Mouse (Mus musculus) spleen, postnatal 36 days (tissue): ENCODE results near the gene Ahnak.
"Not testable (repeated sequence)": the region's sequence is repeated elsewhere in the genome, so short reads cannot be mapped to it uniquely, and the experiment has no call there.

ENCODE experiments used
- DNase-seq, 2 experiments: peaks; one replicate each; pipeline ENCODE4 v3.0.0; 2022; ENCODE audit warnings: low spot score in 2 of 2, mixed read lengths in 1 of 2

The Ahnak gene

GRCm38 (mm10) chr19:9040649-9041048, 51.6 kb downstream of the Ahnak start:
- no peak for DNase-seq

GRCm38 (mm10) chr19:9041074-9041473, 52.0 kb downstream of the Ahnak start:
- DNase-seq: peak; percentile 65 to 75

- no peak for DNase-seq
These were observed 54.0 kb downstream of the Ahnak start for GRCm38 (mm10) chr19:9043123-9043522.

- no peak for DNase-seq
These were observed 55.2 kb downstream of the Ahnak start for GRCm38 (mm10) chr19:9044291-9044690.

GRCm38 (mm10) chr19:9047207-9047945, 58.3 kb downstream of the Ahnak start:
- DNase-seq: no peak

GRCm38 (mm10) chr19:9047946-9048387, 58.9 kb downstream of the Ahnak start:
- no peak for DNase-seq

GRCm38 (mm10) chr19:9048981-9049687, 60.0 kb downstream of the Ahnak start:
- no peak for DNase-seq

GRCm38 (mm10) chr19:9050294-9051229, 61.5 kb downstream of the Ahnak start:
- DNase-seq: no peak

GRCm38 (mm10) chr19:9051985-9052384, 62.9 kb downstream of the Ahnak start:
- not testable (repeated sequence) for DNase-seq

GRCm38 (mm10) chr19:9052803-9053431, 63.8 kb downstream of the Ahnak start:
- DNase-seq: peak in 1 of 2 experiments; percentile 38

- DNase-seq: peak; percentile 64 to 73
These were observed 66.1 kb downstream of the Ahnak start for GRCm38 (mm10) chr19:9055153-9055552.

- DNase-seq: no peak
These were observed 66.7 kb downstream of the Ahnak start for GRCm38 (mm10) chr19:9055703-9056355.

- no peak for DNase-seq
These were observed 68.6 kb downstream of the Ahnak start for GRCm38 (mm10) chr19:9057679-9058078.

GRCm38 (mm10) chr19:9058331-9058884, 69.3 kb downstream of the Ahnak start:
- no peak for DNase-seq

GRCm38 (mm10) chr19:9058944-9059343, 69.9 kb downstream of the Ahnak start:
- DNase-seq: no peak

GRCm38 (mm10) chr19:9059391-9059790, 70.3 kb downstream of the Ahnak start:
- no peak for DNase-seq

- DNase-seq: no peak
These were observed 71.0 kb downstream of the Ahnak start for GRCm38 (mm10) chr19:9060103-9060502.

GRCm38 (mm10) chr19:9061221-9061893, 72.3 kb downstream of the Ahnak start:
- DNase-seq: no peak

- no peak for DNase-seq
These were observed 73.7 kb downstream of the Ahnak start for GRCm38 (mm10) chr19:9062822-9063221.

GRCm38 (mm10) chr19:9063831-9064230, 74.7 kb downstream of the Ahnak start:
- DNase-seq: no peak
